Comparison of ENCODE assay signal across 8 mouse cellular contexts in genomic region chr19:55061447-55061901, GRCm38 (mm10).
A peak's percentile ranks its signal among the peaks of the same experiment; 100 is the strongest.
DNase-seq lines count a peak whose midpoint lies in the region; ATAC-seq and TF ChIP-seq lines count a peak whose summit lies in the region.

No protein-coding gene starts in this region.

- no peaks in the 10 kb centered on the region for H3K27me3 ChIP-seq in heart, embryonic 12.5 days (replicated peaks)
- H3K27me3 ChIP-seq in forebrain, postnatal 0 days (ENCODE audit: insufficient read depth, low read length): no peaks in the 10 kb centered on the region
- no peaks in the 10 kb centered on the region for H3K27me3 ChIP-seq in midbrain, embryonic 10.5 days (ENCODE audit: low read depth, poor library complexity, severe bottlenecking)

- H3K4me1 ChIP-seq in heart, embryonic 12.5 days (replicated peaks): peaks cover 6% of the 10 kb centered on the region
- H3K4me1 ChIP-seq in forebrain, postnatal 0 days (ENCODE audit: insufficient read depth): no peaks in the 10 kb centered on the region
- H3K4me1 ChIP-seq in midbrain, embryonic 10.5 days: peaks cover 22% of the 10 kb centered on the region

- no peak for DNase-seq in heart, adult 18-20 months
- DNase-seq in Muller cell, postnatal 12 days (ENCODE audit: inconsistent ontology term): peak; percentile 50
- peak; percentile 46 for DNase-seq in forebrain, postnatal 0 days
- peak; percentile 41 for DNase-seq in midbrain, embryonic 10.5 days (ENCODE audit: low spot score)
- DNase-seq in urinary bladder, postnatal 14 days (ENCODE audit: low spot score): no peak
- DNase-seq in kidney, postnatal 14 days: no peak
- DNase-seq in layer of hippocampus, postnatal 25 days (ENCODE audit: extremely low spot score in 1 of 2, low spot score in 1 of 2): no peak

- no peak for ATAC-seq in heart, embryonic 12.5 days (ENCODE audit: insufficient number of reproducible peaks, low FRiP score)
- peak; percentile 28 for ATAC-seq in forebrain, postnatal 0 days

- no peak for TF ChIP-seq CTCF in forebrain, postnatal 0 days (IDR thresholded peaks at IDR 0.05; ENCODE audit: low read depth)

- H3K9ac ChIP-seq in heart, embryonic 12.5 days: peak overlapping the region; percentile 50; the same call in 1 of the 2 replicates
- H3K9ac ChIP-seq in forebrain, postnatal 0 days: peak overlapping the region; percentile 41

- H3K27ac ChIP-seq in heart, embryonic 12.5 days (ENCODE audit: poor library complexity, severe bottlenecking): no peak overlapping the region
- no peak overlapping the region for H3K27ac ChIP-seq in forebrain, postnatal 0 days (ENCODE audit: low read depth, low read length)
- H3K27ac ChIP-seq in midbrain, embryonic 10.5 days (replicated peaks): peak overlapping the region; percentile 77

- 10% methylated on average over 14 of the region's 14 CpGs for WGBS in heart, embryonic 12.5 days
- WGBS in forebrain, postnatal 0 days: 7% methylated on average over 14 of the region's 14 CpGs
- 8% methylated on average over 14 of the region's 14 CpGs for WGBS in midbrain, embryonic 10.5 days

- peak overlapping the region; percentile 36 for H3K4me3 ChIP-seq in heart, embryonic 12.5 days
- H3K4me3 ChIP-seq in forebrain, postnatal 0 days (ENCODE audit: low read depth, low read length): peak overlapping the region; percentile 34
- H3K4me3 ChIP-seq in midbrain, embryonic 10.5 days: peak overlapping the region; percentile 50

- H3K36me3 ChIP-seq in heart, embryonic 12.5 days: 0 out of 2 replicates have a peak, but pooled peaks cover 5% of the 10 kb centered on the region
- H3K36me3 ChIP-seq in forebrain, postnatal 0 days (ENCODE audit: insufficient read depth): peaks cover 6% of the 10 kb centered on the region; the same call in 1 of the 2 replicates
- peaks cover 7% of the 10 kb centered on the region for H3K36me3 ChIP-seq in midbrain, embryonic 10.5 days

- peaks cover 11% of the 10 kb centered on the region; the same call in 1 of the 2 replicates for H3K9me3 ChIP-seq in heart, embryonic 12.5 days (replicated peaks)
- no peaks in the 10 kb centered on the region for H3K9me3 ChIP-seq in forebrain, postnatal 0 days (ENCODE audit: low read length)
- peaks cover 5% of the 10 kb centered on the region; the same call in 1 of the 2 replicates for H3K9me3 ChIP-seq in midbrain, embryonic 10.5 days (replicated peaks)

- H3K4me2 ChIP-seq in heart, embryonic 12.5 days: peak overlapping the region; percentile 74
- H3K4me2 ChIP-seq in forebrain, postnatal 0 days (ENCODE audit: low read depth): peak overlapping the region; percentile 71

Comparison
In these comparisons a context has a peak if more than half of its experiments do, and no peak if none do; other contexts are left out.
1. DNase-seq: peak in Muller cell, postnatal 12 days (single experiment), forebrain, postnatal 0 days (single experiment) and midbrain, embryonic 10.5 days (single experiment); none in heart, adult 18-20 months (0 of 2), urinary bladder, postnatal 14 days (single experiment), kidney, postnatal 14 days (single experiment) and layer of hippocampus, postnatal 25 days (0 of 2).
2. Peak in every context shown above with its lines, with median percentiles within 50 percentile points of each other: H3K4me3 ChIP-seq.